Mouse (Mus musculus): ENCODE results near the gene Eif5a2. TPM values are rescaled to one million over a fixed set of nuclear protein-coding genes. Genes with fewer than 3 reads are reported as not detected.

The Eif5a2 gene
- polyA plus RNA-seq, 1 experiment from 2014 or later, result 15.5 TPM

DNA sequence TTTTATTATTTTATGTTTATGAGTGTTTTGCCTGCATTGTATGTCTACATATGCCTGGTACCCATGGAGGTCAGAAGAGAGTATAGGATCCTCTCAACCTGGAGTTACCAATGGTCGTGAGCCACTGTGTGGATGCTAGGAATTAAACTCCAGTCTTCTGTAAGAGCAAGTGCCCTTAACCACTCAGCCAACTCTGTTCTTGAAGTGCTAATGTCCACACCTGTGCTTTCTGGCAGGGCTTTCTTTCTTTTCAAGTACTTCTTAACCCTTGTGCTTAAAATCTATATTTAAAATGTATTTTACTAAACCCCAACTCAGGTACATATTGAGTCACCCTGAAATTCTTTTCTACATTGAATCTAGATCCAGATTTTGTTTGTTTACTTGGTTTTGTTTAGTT lies 45.2 kb downstream of the Eif5a2 start:
- DNase-seq (ENCODE audit: extremely low spot score, low spot score), result no peak
- WGBS, result 92% methylated on average over 1 of the region's 1 CpGs
- Histone ChIP-seq H3K9me3 (no peaks in the 10 kb centered on the region), H3K27ac (no peak overlapping the region), H3K4me1 (no peaks in the 10 kb centered on the region), H3K27me3 (ENCODE audit: poor library complexity, severe bottlenecking) (no peaks in the 10 kb centered on the region), H3K4me3 (no peak overlapping the region), H3K36me3 (replicated peaks) (no peaks in the 10 kb centered on the region)

DNA sequence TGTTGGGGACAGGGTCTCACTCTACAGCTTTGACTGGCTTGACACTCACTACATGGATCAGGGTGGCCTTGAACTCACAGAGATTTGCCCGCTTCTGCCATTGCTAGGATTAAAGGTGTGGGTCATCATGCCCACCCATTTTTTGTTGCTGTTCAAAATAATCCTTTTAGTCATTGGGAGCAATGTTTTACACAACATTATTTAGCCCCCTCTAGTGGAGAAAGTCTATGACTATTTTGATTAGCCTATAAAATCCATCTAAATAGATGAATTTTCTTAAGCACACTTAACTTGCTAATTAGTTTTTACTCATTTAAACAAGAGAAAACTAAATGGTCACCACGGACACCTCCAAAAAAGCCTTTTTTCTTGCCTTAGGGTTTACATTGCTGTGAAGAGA lies 46.5 kb downstream of the Eif5a2 start:
- DNase-seq (ENCODE audit: extremely low spot score, low spot score), result no peak
- no peaks in the 10 kb centered on the region for H3K4me1 ChIP-seq
- no peak overlapping the region for H3K27ac ChIP-seq
- H3K9me3 ChIP-seq, result no peaks in the 10 kb centered on the region
- no peak overlapping the region for H3K4me3 ChIP-seq
- no peaks in the 10 kb centered on the region for H3K27me3 ChIP-seq (ENCODE audit: poor library complexity, severe bottlenecking)
- WGBS, result 85% methylated on average over 2 of the region's 2 CpGs
- H3K36me3 ChIP-seq (replicated peaks), result no peaks in the 10 kb centered on the region

DNA sequence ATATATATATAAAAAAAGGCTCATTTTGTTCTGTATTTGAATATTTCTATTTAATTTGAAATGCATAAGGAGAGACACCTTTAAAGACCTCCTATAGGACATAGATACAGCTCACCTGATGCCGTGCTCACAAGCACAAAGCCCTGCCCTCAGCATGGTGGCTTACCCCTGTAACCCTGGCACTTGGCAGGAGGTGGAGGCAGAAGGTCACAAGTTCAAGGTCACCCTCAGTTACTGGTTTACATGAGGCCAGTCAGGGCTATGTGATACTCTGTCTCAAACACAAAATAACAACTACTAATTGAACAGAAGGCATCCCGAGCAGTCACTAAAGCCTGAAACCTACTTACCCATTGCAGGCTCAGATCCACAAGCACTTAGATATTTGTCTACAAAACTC lies 48.4 kb downstream of the Eif5a2 start:
- Histone ChIP-seq H3K4me3 (no peak overlapping the region), H3K9me3 (no peaks in the 10 kb centered on the region), H3K27me3 (ENCODE audit: poor library complexity, severe bottlenecking) (no peaks in the 10 kb centered on the region), H3K4me1 (no peaks in the 10 kb centered on the region), H3K36me3 (replicated peaks) (no peaks in the 10 kb centered on the region), H3K27ac (no peak overlapping the region)
- WGBS, result 85% methylated on average over 2 of the region's 2 CpGs
- DNase-seq (ENCODE audit: extremely low spot score, low spot score), result no peak

DNA sequence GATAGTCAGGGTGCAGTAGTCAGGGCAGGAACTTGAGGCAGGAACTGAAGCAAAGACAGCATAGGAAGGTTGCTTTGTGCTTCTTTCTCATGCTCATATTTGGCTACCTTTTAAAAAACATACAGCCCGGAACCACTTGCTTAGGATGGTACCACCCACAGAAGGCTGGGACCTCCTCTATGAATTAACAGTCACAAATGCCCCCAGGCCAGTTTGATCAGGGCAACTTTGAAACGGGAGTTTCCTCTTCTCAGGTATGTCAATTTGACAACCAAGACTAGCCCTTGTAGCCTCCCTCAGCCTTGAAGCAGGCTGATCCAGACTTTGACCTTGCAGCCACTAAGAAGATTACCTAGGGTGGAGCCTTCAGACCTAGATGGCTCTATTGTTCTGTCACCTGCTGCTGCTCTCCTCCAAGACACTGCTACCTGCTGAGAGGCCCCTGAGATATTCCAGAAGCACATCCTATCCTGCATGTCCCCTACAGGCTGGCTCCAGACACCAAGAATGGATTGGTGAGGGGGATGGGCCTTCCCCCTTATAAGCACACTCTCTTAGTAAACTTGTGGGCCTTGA lies 55.8 kb downstream of the Eif5a2 start:
- Histone ChIP-seq H3K4me3 (no peak overlapping the region), H3K27me3 (ENCODE audit: poor library complexity, severe bottlenecking) (no peaks in the 10 kb centered on the region), H3K9me3 (no peaks in the 10 kb centered on the region), H3K36me3 (replicated peaks) (no peaks in the 10 kb centered on the region), H3K4me1 (peaks cover 3% of the 10 kb centered on the region), H3K27ac (no peak overlapping the region)
- DNase-seq (ENCODE audit: extremely low spot score, low spot score), result no peak
- WGBS, result 76% methylated on average over 2 of the region's 2 CpGs

DNA sequence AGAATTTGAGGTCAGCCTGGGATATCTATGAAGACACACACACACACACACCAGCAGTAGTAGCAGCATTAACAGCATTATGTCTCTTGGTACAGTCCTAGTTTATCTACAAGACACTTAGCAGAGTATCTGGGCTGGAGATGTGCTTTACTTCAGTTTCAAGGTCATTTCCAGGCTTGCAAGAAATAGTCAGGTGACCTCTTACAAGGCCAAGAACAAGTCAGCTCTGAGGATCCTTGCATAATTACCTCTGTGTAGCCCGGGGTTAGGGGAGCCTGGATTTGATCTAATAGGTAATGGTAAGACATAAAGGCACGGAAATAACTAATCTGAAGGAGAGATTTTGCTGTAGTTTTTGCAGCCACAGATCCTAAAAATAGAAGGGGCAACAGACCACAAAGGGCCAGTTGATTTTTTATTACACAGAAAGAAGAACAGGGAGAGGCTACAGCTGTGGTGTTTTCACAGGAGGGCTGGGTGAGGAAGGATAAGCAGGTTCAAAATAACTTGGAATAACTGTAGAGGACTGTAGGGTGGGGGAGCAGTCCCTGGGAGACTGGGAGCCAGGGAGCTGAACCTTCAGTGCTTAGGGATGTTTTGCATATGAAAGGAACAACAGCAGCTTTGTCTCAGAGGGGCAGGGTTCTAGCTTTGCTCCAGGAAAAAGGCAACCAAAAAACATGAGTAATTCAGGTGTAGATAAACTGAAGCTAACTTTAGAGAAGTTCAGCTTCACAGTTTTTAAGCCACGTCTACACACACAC lies 61.0 kb downstream of the Eif5a2 start:
- H3K27me3 ChIP-seq (ENCODE audit: poor library complexity, severe bottlenecking), result no peaks in the 10 kb centered on the region
- peaks cover 21% of the 10 kb centered on the region for H3K4me1 ChIP-seq
- no peak overlapping the region for H3K4me3 ChIP-seq
- no peak for DNase-seq (ENCODE audit: extremely low spot score, low spot score)
- 32% methylated on average over 3 of the region's 3 CpGs for WGBS
- no peaks in the 10 kb centered on the region for H3K36me3 ChIP-seq (replicated peaks)
- H3K9me3 ChIP-seq, result no peaks in the 10 kb centered on the region
- H3K27ac ChIP-seq, result peak overlapping the region; percentile 51

DNA sequence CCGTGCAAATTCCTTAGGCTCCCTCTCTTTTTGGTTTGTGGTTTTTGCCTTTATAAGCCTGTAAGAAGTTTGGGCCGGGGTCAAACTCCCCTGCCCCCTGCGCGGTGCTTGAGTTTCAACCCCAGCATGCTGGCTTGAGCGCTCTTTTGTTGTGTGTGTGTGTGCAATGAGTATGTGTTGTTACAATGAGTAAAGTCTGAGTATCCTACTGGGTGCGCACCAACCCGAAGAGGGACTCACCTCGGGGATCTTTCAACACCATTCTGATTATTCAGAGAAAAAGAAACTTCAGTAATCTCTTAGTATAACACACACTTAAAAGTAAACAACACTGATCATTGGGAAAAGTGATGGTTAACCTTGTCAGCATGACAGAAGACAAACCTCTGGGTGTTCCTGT lies 62.2 kb downstream of the Eif5a2 start:
- no peak overlapping the region for H3K27ac ChIP-seq
- H3K36me3 ChIP-seq (replicated peaks), result no peaks in the 10 kb centered on the region
- H3K27me3 ChIP-seq (ENCODE audit: poor library complexity, severe bottlenecking), result no peaks in the 10 kb centered on the region
- H3K9me3 ChIP-seq, result no peaks in the 10 kb centered on the region
- H3K4me3 ChIP-seq, result no peak overlapping the region
- DNase-seq (ENCODE audit: extremely low spot score, low spot score), result no peak
- WGBS, result 53% methylated on average over 8 of the region's 8 CpGs
- peaks cover 21% of the 10 kb centered on the region for H3K4me1 ChIP-seq

DNA sequence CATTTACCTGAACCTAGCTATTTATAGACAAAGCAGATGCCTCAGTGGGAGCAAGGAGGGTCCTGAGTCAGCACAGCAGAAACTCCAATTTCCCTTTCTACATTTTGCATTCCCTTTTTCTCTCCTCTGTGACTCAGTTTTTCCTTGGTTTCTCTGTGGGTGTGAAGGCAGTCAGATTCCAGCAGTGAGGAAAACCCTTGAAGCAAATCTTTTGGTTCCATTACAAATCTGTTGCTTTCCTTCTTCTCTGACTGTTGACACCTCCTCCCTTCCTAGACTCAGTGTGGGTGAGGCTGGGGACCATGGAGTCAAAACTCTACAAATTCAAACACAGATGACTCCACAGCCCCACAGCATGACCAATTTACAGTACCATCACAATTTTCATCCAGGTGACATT lies 66.0 kb downstream of the Eif5a2 start:
- Histone ChIP-seq H3K36me3 (replicated peaks) (no peaks in the 10 kb centered on the region), H3K27me3 (ENCODE audit: poor library complexity, severe bottlenecking) (no peaks in the 10 kb centered on the region), H3K4me3 (no peak overlapping the region), H3K4me1 (peaks cover 15% of the 10 kb centered on the region), H3K9me3 (no peaks in the 10 kb centered on the region), H3K27ac (no peak overlapping the region)
- no peak for DNase-seq (ENCODE audit: extremely low spot score, low spot score)

Other genes starting within 250 kb of the Eif5a2 start
- 0.04 TPM in 1 of 2 replicates, not detected in the other for gene Slc2a2, start 83.4 kb upstream of the Eif5a2 start, polyA plus RNA-seq (2016; fragmentation: Nextera tagmentation; extraction: Ambion mirVana)
- 338 and 348 TPM in 2 replicates for gene Rpl22l1, start 24.2 kb downstream of the Eif5a2 start, polyA plus RNA-seq (2016; fragmentation: Nextera tagmentation; extraction: Ambion mirVana)
- not detected in 2 replicates for gene Gm1527, start 111.3 kb downstream of the Eif5a2 start, polyA plus RNA-seq (2016; fragmentation: Nextera tagmentation; extraction: Ambion mirVana)